Mouse (Mus musculus): ENCODE data around the gene Nploc4.

GRCm38 (mm10) chr11:120347791-120348683 lies 89.5 kb downstream of the Nploc4 start, which contains the start of gene Actg1:
- TF ChIP-seq CTCF (IDR thresholded peaks at IDR 0.05; ENCODE audit: borderline replicate concordance, extremely low read depth, insufficient read depth, insufficient read length): no peak
- TF ChIP-seq POLR2A (IDR thresholded peaks at IDR 0.05; ENCODE audit: borderline replicate concordance, extremely low read depth, insufficient read depth, insufficient read length, poor library complexity, severe bottlenecking): peak; percentile 93

Data from brain, embryonic 14.5 days (tissue).